Mouse (Mus musculus): ENCODE measurements at regions not wholly inside any gene's neighbourhood (a gene's known extent, or its start where the extent isn't known, plus 50 kb on each side); places are given as distances from the start of the nearest gene placed in this dataset.

DNA sequence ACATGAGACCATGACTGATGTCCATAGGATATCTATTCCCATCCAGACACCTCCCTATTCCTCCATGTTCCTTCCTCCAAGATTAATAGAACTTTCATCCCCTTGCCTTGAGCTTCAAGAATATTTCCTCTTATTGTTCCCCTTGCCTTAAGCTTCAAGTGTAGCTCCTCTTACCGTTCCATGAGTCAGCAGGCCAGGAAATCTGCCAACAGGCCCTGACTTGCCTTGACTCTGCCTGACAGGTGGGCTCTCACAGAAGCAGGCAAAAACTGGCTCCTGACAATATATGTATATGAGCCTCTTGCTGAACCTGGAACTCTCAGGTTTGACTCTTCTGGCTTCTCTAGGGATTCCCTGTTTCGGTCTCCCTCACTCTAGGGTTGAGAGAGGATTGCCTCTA is 180.7 kb upstream of the Rhobtb1 start:
- H3K4me1 ChIP-seq (replicated peaks; ENCODE audit: control insufficient read depth, insufficient read depth, low read length) = no peaks in the 10 kb centered on the region
- no peak for ATAC-seq (ENCODE audit: low FRiP score)
- no peak for DNase-seq (ENCODE audit: low spot score)
- no peaks in the 10 kb centered on the region for H3K27me3 ChIP-seq (ENCODE audit: control insufficient read depth, insufficient read depth, low read length)
- H3K36me3 ChIP-seq (ENCODE audit: control insufficient read depth, insufficient read depth, low read length) = no peaks in the 10 kb centered on the region
- no peak overlapping the region for H3K4me2 ChIP-seq (replicated peaks; ENCODE audit: low read depth, low read length)
- no peak overlapping the region for H3K9ac ChIP-seq (ENCODE audit: low read depth, low read length)
- H3K4me3 ChIP-seq (ENCODE audit: low read depth, low read length) = no peak overlapping the region
- WGBS = 88% methylated on average over 2 of the region's 2 CpGs
- no peaks in the 10 kb centered on the region for H3K9me3 ChIP-seq (ENCODE audit: control insufficient read depth, low read length)
- no peak overlapping the region for H3K27ac ChIP-seq (ENCODE audit: low read depth, low read length)

GRCm38 (mm10) chr10:68974771-68975170 is 176.5 kb upstream of the Rhobtb1 start:
- H3K9me3 ChIP-seq (ENCODE audit: control insufficient read depth, low read length) = no peaks in the 10 kb centered on the region
- DNase-seq (ENCODE audit: low spot score) (no peak), ATAC-seq (ENCODE audit: low FRiP score) (no peak)
- H3K4me1 ChIP-seq (replicated peaks; ENCODE audit: control insufficient read depth, insufficient read depth, low read length) = no peaks in the 10 kb centered on the region
- H3K27me3 ChIP-seq (ENCODE audit: control insufficient read depth, insufficient read depth, low read length) = no peaks in the 10 kb centered on the region
- H3K4me3 ChIP-seq (ENCODE audit: low read depth, low read length) = no peak overlapping the region
- no peak overlapping the region for H3K27ac ChIP-seq (ENCODE audit: low read depth, low read length)
- no peak overlapping the region for H3K4me2 ChIP-seq (replicated peaks; ENCODE audit: low read depth, low read length)
- WGBS = 66% methylated on average over 7 of the region's 7 CpGs
- H3K36me3 ChIP-seq (ENCODE audit: control insufficient read depth, insufficient read depth, low read length) = no peaks in the 10 kb centered on the region
- H3K9ac ChIP-seq (ENCODE audit: low read depth, low read length) = no peak overlapping the region

- no peak overlapping the region for H3K4me2 ChIP-seq (replicated peaks; ENCODE audit: low read depth, low read length)
- no peaks in the 10 kb centered on the region for H3K4me1 ChIP-seq (replicated peaks; ENCODE audit: control insufficient read depth, insufficient read depth, low read length)
- no peak overlapping the region for H3K27ac ChIP-seq (ENCODE audit: low read depth, low read length)
- no peaks in the 10 kb centered on the region for H3K36me3 ChIP-seq (ENCODE audit: control insufficient read depth, insufficient read depth, low read length)
- WGBS = 91% methylated on average over 10 of the region's 10 CpGs
- no peaks in the 10 kb centered on the region for H3K9me3 ChIP-seq (ENCODE audit: control insufficient read depth, low read length)
- no peak overlapping the region for H3K4me3 ChIP-seq (ENCODE audit: low read depth, low read length)
- DNase-seq (ENCODE audit: low spot score) = no peak
- no peaks in the 10 kb centered on the region for H3K27me3 ChIP-seq (ENCODE audit: control insufficient read depth, insufficient read depth, low read length)
- no peak overlapping the region for H3K9ac ChIP-seq (ENCODE audit: low read depth, low read length)
- no peak for ATAC-seq (ENCODE audit: low FRiP score)
Measured at GRCm38 (mm10) chr10:68976443-68977025, 174.7 kb upstream of the Rhobtb1 start.

GRCm38 (mm10) chr10:68978115-68978514 is 173.1 kb upstream of the Rhobtb1 start:
- no peak overlapping the region for H3K4me3 ChIP-seq (ENCODE audit: low read depth, low read length)
- DNase-seq (ENCODE audit: low spot score) (peak; percentile 33), ATAC-seq (ENCODE audit: low FRiP score) (no peak)
- H3K9ac ChIP-seq (ENCODE audit: low read depth, low read length) = no peak overlapping the region
- H3K27me3 ChIP-seq (ENCODE audit: control insufficient read depth, insufficient read depth, low read length) = no peaks in the 10 kb centered on the region
- no peaks in the 10 kb centered on the region for H3K36me3 ChIP-seq (ENCODE audit: control insufficient read depth, insufficient read depth, low read length)
- 73% methylated on average over 4 of the region's 4 CpGs for WGBS
- no peaks in the 10 kb centered on the region for H3K4me1 ChIP-seq (replicated peaks; ENCODE audit: control insufficient read depth, insufficient read depth, low read length)
- no peak overlapping the region for H3K4me2 ChIP-seq (replicated peaks; ENCODE audit: low read depth, low read length)
- H3K9me3 ChIP-seq (ENCODE audit: control insufficient read depth, low read length) = no peaks in the 10 kb centered on the region
- H3K27ac ChIP-seq (ENCODE audit: low read depth, low read length) = no peak overlapping the region

DNA sequence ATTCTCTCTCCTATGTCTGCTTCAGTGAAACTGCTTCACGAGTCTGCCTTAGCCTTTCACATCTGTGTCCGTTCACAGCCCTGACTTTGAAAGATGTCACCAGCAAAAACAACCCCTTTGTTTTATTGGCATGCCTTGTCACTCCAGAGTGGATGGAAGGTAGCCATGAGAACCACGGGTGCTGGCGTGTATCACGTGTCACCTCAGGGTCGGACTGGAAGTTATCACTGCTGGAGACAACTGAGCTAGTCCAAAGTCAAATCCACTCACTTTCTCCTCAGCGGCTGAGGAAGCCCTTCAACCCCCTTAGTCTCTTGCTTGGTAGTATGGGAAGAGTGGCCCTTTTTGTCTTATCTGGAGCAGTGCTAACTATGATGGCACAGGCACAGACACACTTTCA is 171.3 kb upstream of the Rhobtb1 start:
- no peak overlapping the region for H3K27ac ChIP-seq (ENCODE audit: low read depth, low read length)
- DNase-seq (ENCODE audit: low spot score) = no peak
- no peaks in the 10 kb centered on the region for H3K36me3 ChIP-seq (ENCODE audit: control insufficient read depth, insufficient read depth, low read length)
- ATAC-seq (ENCODE audit: low FRiP score) = no peak
- H3K9me3 ChIP-seq (ENCODE audit: control insufficient read depth, low read length) = no peaks in the 10 kb centered on the region
- H3K4me1 ChIP-seq (replicated peaks; ENCODE audit: control insufficient read depth, insufficient read depth, low read length) = no peaks in the 10 kb centered on the region
- WGBS = 85% methylated on average over 7 of the region's 7 CpGs
- H3K9ac ChIP-seq (ENCODE audit: low read depth, low read length) = no peak overlapping the region
- no peak overlapping the region for H3K4me3 ChIP-seq (ENCODE audit: low read depth, low read length)
- H3K27me3 ChIP-seq (ENCODE audit: control insufficient read depth, insufficient read depth, low read length) = no peaks in the 10 kb centered on the region
- no peak overlapping the region for H3K4me2 ChIP-seq (replicated peaks; ENCODE audit: low read depth, low read length)

DNA sequence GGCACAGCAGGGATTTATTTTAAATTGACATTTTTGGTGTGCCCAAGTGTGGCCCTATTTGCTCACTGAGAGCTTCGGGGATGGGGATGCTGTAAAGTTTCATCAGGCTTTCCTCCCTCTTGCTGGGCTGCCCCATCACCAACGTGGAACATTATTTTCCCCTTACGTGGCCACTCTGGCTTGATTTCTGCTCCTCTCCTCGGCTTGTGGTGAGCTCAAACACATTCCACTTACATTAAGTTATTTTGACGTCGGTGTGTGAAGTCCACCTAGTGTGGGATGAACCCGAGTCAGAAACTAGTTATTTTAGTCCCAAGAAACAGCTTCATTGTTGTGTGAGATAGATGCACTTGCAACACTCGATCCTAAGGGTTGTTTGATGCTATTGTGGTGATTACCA is 168.9 kb upstream of the Rhobtb1 start:
- Histone ChIP-seq H3K27ac (ENCODE audit: low read depth, low read length) (no peak overlapping the region), H3K4me1 (replicated peaks; ENCODE audit: control insufficient read depth, insufficient read depth, low read length) (no peaks in the 10 kb centered on the region), H3K36me3 (ENCODE audit: control insufficient read depth, insufficient read depth, low read length) (no peaks in the 10 kb centered on the region), H3K4me2 (replicated peaks; ENCODE audit: low read depth, low read length) (no peak overlapping the region), H3K4me3 (ENCODE audit: low read depth, low read length) (no peak overlapping the region), H3K9ac (ENCODE audit: low read depth, low read length) (no peak overlapping the region), H3K9me3 (ENCODE audit: control insufficient read depth, low read length) (no peaks in the 10 kb centered on the region), H3K27me3 (ENCODE audit: control insufficient read depth, insufficient read depth, low read length) (no peaks in the 10 kb centered on the region)
- DNase-seq (ENCODE audit: low spot score) = no peak
- 87% methylated on average over 8 of the region's 8 CpGs for WGBS
- no peak for ATAC-seq (ENCODE audit: low FRiP score)

DNA sequence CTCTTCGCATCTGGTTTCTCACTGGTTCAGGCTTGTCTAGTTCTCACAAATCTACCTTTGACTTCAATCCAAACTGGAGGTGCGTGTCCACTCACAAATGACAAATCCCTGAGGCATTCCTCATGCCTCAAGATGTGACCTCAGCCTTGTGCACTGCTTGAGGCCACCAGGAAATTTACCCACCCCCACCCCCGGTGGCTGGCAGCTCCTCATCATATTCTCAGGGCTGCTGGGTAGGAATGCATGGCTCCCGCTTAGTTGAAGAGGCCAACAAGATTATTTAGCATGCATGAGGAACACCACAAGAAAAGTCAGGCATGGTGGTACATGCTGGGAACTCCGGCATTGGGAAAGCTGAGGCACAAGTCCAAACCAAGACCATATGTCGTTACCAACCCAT is 160.7 kb upstream of the Rhobtb1 start:
- DNase-seq (ENCODE audit: low spot score) = no peak
- ATAC-seq (ENCODE audit: low FRiP score) = no peak
- WGBS = 79% methylated on average over 6 of the region's 6 CpGs
- Histone ChIP-seq H3K4me2 (replicated peaks; ENCODE audit: low read depth, low read length) (no peak overlapping the region), H3K27ac (ENCODE audit: low read depth, low read length) (no peak overlapping the region), H3K27me3 (ENCODE audit: control insufficient read depth, insufficient read depth, low read length) (no peaks in the 10 kb centered on the region), H3K9me3 (ENCODE audit: control insufficient read depth, low read length) (no peaks in the 10 kb centered on the region), H3K36me3 (ENCODE audit: control insufficient read depth, insufficient read depth, low read length) (no peaks in the 10 kb centered on the region), H3K9ac (ENCODE audit: low read depth, low read length) (no peak overlapping the region), H3K4me1 (replicated peaks; ENCODE audit: control insufficient read depth, insufficient read depth, low read length) (no peaks in the 10 kb centered on the region), H3K4me3 (ENCODE audit: low read depth, low read length) (no peak overlapping the region)

- 93% methylated on average over 6 of the region's 6 CpGs for WGBS
- H3K4me2 ChIP-seq (replicated peaks; ENCODE audit: low read depth, low read length) = no peak overlapping the region
Measured at GRCm38 (mm10) chr10:68999610-69000009, 151.6 kb upstream of the Rhobtb1 start.

DNA sequence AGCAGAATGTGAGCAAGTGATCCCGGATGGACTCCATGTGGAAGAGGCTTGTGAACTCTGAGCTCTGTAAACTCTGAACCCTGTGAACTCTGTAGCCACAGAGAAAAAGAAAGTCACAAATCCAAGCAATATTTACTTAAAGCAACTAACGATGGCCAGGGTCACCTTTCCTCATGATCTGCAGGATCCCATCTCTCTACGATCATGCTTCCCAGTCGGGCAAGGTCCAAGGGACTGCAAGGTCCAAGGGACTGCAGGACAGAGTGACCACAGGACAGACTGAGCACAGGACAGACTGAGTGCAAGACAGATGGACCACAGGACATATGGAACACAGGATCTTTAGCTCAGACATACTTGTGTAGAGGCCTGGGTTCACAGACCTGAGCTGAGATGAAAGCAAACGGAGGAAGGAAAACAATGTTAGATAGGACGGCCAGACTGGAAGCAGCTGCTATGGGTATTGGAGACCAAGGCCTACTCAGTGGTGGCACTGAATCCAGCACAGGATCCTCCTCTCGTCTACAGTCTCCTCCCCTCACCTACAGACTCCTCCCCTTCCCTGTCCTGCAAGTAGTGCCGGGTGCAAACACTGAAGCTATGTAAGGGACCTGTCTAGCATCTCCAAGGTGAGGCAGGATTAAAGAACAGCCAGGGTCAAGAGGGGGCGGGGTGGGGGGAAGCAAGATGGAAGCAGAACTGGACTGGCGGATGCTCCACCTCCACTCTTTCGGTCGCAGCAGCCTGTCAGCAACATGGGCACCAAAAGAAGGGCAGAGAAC is 149.4 kb upstream of the Rhobtb1 start:
- WGBS = 91% methylated on average over 12 of the region's 12 CpGs
- DNase-seq (ENCODE audit: low spot score) (no peak), ATAC-seq (ENCODE audit: low FRiP score) (no peak)
- no peaks in the 10 kb centered on the region for H3K9me3 ChIP-seq (ENCODE audit: control insufficient read depth, low read length)
- no peak overlapping the region for H3K27ac ChIP-seq (ENCODE audit: low read depth, low read length)
- H3K36me3 ChIP-seq (ENCODE audit: control insufficient read depth, insufficient read depth, low read length) = no peaks in the 10 kb centered on the region
- H3K4me3 ChIP-seq (ENCODE audit: low read depth, low read length) = no peak overlapping the region
- H3K9ac ChIP-seq (ENCODE audit: low read depth, low read length) = no peak overlapping the region
- H3K27me3 ChIP-seq (ENCODE audit: control insufficient read depth, insufficient read depth, low read length) = no peaks in the 10 kb centered on the region
- H3K4me1 ChIP-seq (replicated peaks; ENCODE audit: control insufficient read depth, insufficient read depth, low read length) = no peaks in the 10 kb centered on the region
- H3K4me2 ChIP-seq (replicated peaks; ENCODE audit: low read depth, low read length) = no peak overlapping the region

More at GRCm38 (mm10) chr10:68999610-69000009, 151.6 kb upstream of the Rhobtb1 start:
- Histone ChIP-seq H3K4me1 (replicated peaks; ENCODE audit: control insufficient read depth, insufficient read depth, low read length) (no peaks in the 10 kb centered on the region), H3K36me3 (ENCODE audit: control insufficient read depth, insufficient read depth, low read length) (no peaks in the 10 kb centered on the region), H3K27ac (ENCODE audit: low read depth, low read length) (no peak overlapping the region), H3K9me3 (ENCODE audit: control insufficient read depth, low read length) (no peaks in the 10 kb centered on the region), H3K9ac (ENCODE audit: low read depth, low read length) (no peak overlapping the region), H3K4me3 (ENCODE audit: low read depth, low read length) (no peak overlapping the region), H3K27me3 (ENCODE audit: control insufficient read depth, insufficient read depth, low read length) (no peaks in the 10 kb centered on the region)
- DNase-seq (ENCODE audit: low spot score) (no peak), ATAC-seq (ENCODE audit: low FRiP score) (no peak)
